Mouse (Mus musculus) lung, embryonic 15.5 days (tissue): ENCODE measurements around the gene Itpkb. TPM values are rescaled to one million over a fixed set of nuclear protein-coding genes. Genes with fewer than 3 reads are reported as not detected.
A peak's percentile ranks its signal among the peaks of the same experiment; 100 is the strongest.

Experiments
- ATAC-seq: fragments of 200-750 bp; cut with Nextera tagmentation; 2 replicates; pipeline ENCODE4 v1.8.0; 2017; ENCODE audit warnings: moderate number of reproducible peaks, borderline replicate concordance; ENCODE audit not compliant: low FRiP score, low TSS enrichment; ENCODE audit errors: extremely low read depth
- H3K27ac ChIP-seq: fragments of 300-500 bp; sonication (generic); 2 replicates; pipeline ENCODE4 v1.5.1; 2015; ENCODE audit warnings: moderate library complexity, mild to moderate bottlenecking, inconsistent platforms
- H3K27me3 ChIP-seq: fragments of 300-500 bp; sonication (generic); 2 replicates; pipeline ENCODE4 v1.6.1; 2015; ENCODE audit warnings: inconsistent platforms
- H3K36me3 ChIP-seq: fragments of 300-500 bp; sonication (generic); 2 replicates; pipeline ENCODE4 v1.6.1; 2015; ENCODE audit warnings: inconsistent platforms
- H3K4me1 ChIP-seq: fragments of 300-500 bp; sonication (generic); 2 replicates; pipeline ENCODE4 v1.6.1; 2015; ENCODE audit warnings: inconsistent platforms
- H3K4me2 ChIP-seq: fragments of 300-500 bp; sonication (generic); 2 replicates; pipeline ENCODE4 v1.6.1; 2015; ENCODE audit warnings: inconsistent platforms, mild to moderate bottlenecking, moderate library complexity
- H3K4me3 ChIP-seq: fragments of 300-500 bp; sonication (generic); 2 replicates; pipeline ENCODE4 v1.5.1; 2015; ENCODE audit warnings: mild to moderate bottlenecking, inconsistent platforms
- H3K9ac ChIP-seq: fragments of 300-500 bp; sonication (generic); 2 replicates; pipeline ENCODE4 v1.6.1; 2015; ENCODE audit warnings: inconsistent platforms
- H3K9me3 ChIP-seq: fragments of 300-500 bp; sonication (generic); 2 replicates; pipeline ENCODE4 v1.6.1; 2016; ENCODE audit warnings: inconsistent platforms
- WGBS: fragments of 180-500 bp; shearing (Covaris S2); methylation state at CpG from one replicate; pipeline ENCODE4 v1.1.7; 2015; 5-methylcytosine and 5-hydroxymethylcytosine counted together
- polyA plus RNA-seq: library from polyadenylated mRNA; unstranded; fragments of >200 nt; fragmentation: Nextera tagmentation; extraction: Ambion mirVana; gene quantifications from 2 replicates; pipeline ENCODE4 v1.2.1, GENCODE M21; 2015

The Itpkb gene
- polyA plus RNA-seq, 1 experiment from 2014 or later, result 10.9 TPM

DNA sequence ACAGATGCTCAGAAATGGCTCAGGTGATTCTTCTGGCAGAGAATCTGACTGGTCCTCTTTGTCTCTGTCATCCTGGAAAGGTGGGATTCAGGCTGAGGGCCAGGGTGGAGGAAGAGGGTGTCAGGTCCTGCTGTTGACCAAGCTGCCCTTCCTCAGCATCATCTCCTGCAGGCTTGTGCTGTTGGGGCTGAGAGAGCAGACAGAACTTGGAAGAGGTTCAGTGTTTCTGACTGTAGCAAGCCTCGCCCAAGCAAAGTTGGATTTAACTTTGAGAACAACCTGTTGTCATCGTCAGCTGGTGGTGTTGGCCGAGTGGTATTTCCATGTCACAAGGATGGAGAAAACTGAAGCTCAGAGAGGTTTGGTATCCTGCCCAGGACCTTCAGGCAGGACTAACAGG is 74.4 kb downstream of the Itpkb start:
- Histone ChIP-seq H3K4me3 (no peak overlapping the region), H3K9ac (no peak overlapping the region), H3K4me2 (peak overlapping the region; percentile 36), H3K27ac (peak overlapping the region; percentile 95), H3K9me3 (no peaks in the 10 kb centered on the region), H3K4me1 (peaks cover 96% of the 10 kb centered on the region), H3K36me3 (no peaks in the 10 kb centered on the region), H3K27me3 (no peaks in the 10 kb centered on the region)
- 77% methylated on average over 3 of the region's 3 CpGs for WGBS
- ATAC-seq, result no peak

DNA sequence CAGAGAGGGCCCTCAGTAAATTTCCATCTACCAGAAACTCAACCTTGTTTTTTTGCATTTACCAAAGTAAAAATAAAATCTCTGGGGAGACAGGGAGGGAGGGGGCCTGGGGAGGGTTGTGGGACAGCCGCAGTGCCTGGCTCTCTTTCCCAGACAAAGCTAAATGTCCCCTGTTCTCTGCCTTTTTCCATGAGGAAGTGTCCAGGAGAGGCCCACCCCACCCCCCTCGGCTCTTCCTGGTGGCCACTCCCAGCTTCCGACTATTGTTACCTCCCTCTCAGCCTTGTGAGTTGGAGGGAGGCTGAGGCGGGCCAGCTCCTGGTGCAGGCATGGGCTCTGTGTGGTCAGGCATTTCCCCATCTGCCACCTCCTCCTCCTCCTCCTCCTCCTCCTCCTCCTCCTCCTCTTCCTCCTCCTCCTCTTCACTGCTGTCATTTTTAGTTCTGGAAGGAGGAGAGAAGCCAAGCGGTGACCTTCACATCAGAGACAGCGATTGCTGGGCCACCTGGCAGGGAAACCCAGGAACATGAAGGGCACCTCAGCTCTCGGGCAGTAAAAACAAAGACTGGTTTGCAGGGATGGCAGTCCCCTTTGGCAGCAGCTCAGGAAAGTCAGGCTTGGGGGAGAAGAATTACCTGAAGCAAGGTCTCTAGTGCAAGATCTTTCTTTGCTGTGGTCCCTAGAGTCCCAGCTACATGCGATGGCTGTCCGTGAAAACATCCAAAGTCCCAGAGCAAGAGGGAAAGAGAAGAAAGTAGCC is 75.5 kb downstream of the Itpkb start:
- H3K36me3 ChIP-seq, result no peaks in the 10 kb centered on the region
- H3K27me3 ChIP-seq, result no peaks in the 10 kb centered on the region
- H3K4me3 ChIP-seq, result no peak overlapping the region
- H3K4me2 ChIP-seq, result no peak overlapping the region
- ATAC-seq, result no peak
- no peak overlapping the region for H3K9ac ChIP-seq
- H3K9me3 ChIP-seq, result no peaks in the 10 kb centered on the region
- 75% methylated on average over 9 of the region's 9 CpGs for WGBS
- H3K27ac ChIP-seq, result peak overlapping the region; percentile 95
- H3K4me1 ChIP-seq, result peaks cover 86% of the 10 kb centered on the region

DNA sequence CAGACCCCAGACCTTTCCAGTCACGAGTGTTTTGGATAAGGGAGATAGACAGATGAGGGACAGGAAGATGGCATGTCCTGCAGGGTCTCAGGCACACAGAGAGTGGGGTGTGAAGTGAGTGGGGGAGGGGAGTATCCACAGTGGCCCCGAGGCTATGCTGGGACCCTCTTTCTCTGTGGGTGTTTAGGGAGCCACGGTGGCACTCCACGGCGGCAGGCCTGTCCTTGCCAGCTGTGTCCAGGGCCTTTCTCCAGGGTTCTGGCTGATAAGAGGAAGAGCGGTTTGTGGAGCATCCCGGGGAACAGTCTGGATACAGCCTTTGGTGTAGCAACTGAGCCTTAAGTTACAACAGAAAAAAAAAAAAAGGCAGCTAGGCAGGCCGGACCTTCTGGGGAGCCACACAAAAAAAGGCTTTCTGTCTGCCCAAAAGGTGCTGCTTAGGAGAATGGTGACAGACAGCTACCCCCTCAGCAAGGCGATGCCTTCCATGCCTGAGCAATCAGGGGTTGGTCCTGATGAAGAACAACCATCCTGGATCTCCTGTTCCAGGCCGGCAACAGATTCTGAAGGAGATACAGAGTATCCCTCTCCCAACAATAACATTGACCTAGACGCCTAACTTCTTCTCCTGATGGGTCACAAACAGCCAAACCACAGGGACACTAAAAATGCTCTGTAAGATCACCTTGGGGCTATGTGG is 76.2 kb downstream of the Itpkb start:
- WGBS, result 67% methylated on average over 11 of the region's 11 CpGs
- no peak overlapping the region for H3K4me3 ChIP-seq

DNA sequence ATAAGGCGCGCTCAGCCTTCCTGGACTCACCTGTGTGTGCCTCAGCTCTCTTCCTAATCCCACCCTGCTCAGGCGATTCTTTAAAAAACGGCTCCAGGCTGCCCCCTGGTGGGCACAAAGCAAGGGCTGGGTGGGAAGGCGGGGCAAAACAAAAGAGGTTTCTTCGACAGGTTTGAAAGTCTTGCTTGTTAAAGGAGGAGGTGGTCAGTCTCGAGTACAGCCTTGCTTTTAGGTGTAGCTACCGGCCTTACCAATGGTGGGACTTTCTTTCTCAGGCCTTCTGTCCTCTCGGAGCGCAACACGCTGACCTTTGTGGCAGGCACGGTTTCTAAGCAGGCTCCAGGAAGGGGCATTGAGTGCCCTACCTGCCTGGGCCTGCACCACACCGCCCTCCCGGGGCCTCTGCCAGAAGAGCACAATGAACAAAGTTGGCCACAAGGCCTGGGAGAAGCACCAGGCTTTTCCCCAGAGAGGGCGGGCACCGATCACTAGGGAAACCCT is 76.9 kb downstream of the Itpkb start:
- peak overlapping the region; percentile 6; the same call in 1 of the 2 replicates for H3K4me3 ChIP-seq

More for the DNA sequence above, 76.2 kb downstream of the Itpkb start:
- Histone ChIP-seq H3K27ac (peak overlapping the region; percentile 62), H3K27me3 (no peaks in the 10 kb centered on the region), H3K9ac (no peak overlapping the region), H3K9me3 (no peaks in the 10 kb centered on the region), H3K36me3 (no peaks in the 10 kb centered on the region), H3K4me1 (peaks cover 79% of the 10 kb centered on the region), H3K4me2 (no peak overlapping the region)
- ATAC-seq, result no peak

DNA sequence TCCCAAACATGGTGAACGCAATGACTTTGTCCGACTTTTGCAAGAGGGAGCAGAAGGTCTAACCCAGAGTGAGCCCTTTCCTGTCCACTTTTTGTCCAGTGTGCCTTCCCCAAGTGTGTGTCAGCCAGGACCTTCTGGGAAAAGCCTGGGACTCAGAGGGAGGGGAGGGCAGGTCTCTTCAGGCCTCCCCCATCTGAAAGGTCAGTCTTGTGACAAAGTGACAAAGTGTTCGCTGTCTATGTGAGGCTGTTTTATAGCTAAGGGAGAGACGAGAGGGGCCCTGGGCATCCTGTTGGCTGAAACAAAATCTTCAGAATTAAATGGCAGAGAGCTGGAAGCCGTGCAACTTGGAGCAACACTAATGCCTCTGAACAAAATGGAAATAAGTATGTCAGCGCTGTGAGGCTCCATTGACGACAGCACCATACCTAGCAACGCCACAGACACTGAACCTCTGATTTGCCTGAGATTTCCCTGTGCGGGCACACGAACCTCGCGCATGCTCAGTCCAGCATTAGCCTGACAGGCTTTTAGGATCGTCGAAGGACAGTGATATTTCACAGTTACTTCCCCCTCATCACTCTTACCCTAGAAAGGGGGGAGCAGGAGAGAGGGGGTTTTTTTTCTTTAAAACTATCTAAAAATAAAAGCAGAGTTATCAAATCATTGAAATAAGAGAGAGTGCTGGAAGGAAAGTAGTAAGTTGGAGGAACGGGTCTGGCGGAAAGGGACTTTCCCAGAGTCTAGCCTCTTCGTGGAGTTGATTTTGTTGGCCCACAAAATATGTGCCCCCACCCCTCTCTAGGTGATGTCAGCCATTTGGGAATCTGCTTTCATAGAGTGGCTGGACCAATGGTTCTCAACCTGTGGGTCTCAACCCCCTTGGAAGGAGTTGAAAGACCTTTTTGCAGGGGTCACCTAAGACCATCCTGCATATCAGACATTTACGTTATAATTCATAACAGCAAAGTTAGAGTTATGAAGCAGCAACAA is 77.7 kb downstream of the Itpkb start:
- Histone ChIP-seq H3K4me3 (no peak overlapping the region), H3K4me2 (no peak overlapping the region), H3K27me3 (no peaks in the 10 kb centered on the region), H3K27ac (peak overlapping the region; percentile 62), H3K9me3 (no peaks in the 10 kb centered on the region), H3K36me3 (no peaks in the 10 kb centered on the region), H3K4me1 (peaks cover 63% of the 10 kb centered on the region), H3K9ac (no peak overlapping the region)
- 69% methylated on average over 18 of the region's 18 CpGs for WGBS
- no peak for ATAC-seq

More for the DNA sequence above, 76.9 kb downstream of the Itpkb start:
- H3K9ac ChIP-seq, result peak overlapping the region; percentile 27
- WGBS, result 16% methylated on average over 16 of the region's 16 CpGs
- H3K4me1 ChIP-seq, result peaks cover 72% of the 10 kb centered on the region
- H3K36me3 ChIP-seq, result no peaks in the 10 kb centered on the region
- H3K27ac ChIP-seq, result peak overlapping the region; percentile 62
- no peaks in the 10 kb centered on the region for H3K27me3 ChIP-seq
- ATAC-seq, result peak; percentile 35; the same call in 1 of the 2 replicates
- peak overlapping the region; percentile 43 for H3K4me2 ChIP-seq
- H3K9me3 ChIP-seq, result no peaks in the 10 kb centered on the region

DNA sequence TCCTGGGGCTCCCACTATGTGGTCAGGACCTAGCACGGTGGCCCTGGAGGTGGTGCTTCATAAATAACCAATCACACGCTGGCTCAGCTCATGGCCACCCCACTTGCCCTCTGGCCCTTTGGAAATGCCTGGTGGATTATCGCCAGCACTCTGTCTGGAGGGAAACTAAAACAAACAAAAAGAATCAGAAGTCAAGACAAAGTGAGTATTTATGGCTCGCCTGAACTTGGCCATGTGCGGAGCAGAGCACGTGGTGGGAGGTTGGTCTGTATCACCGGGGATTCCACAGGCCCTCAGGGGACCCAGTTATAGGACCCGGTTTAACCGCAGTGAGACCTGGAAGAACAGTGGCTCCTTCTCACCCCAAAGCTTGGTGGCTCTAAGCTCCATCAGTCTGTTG is 78.5 kb downstream of the Itpkb start:
- Histone ChIP-seq H3K9me3 (no peaks in the 10 kb centered on the region), H3K36me3 (no peaks in the 10 kb centered on the region; the same call in 1 of the 2 replicates), H3K27me3 (no peaks in the 10 kb centered on the region), H3K9ac (no peak overlapping the region), H3K4me3 (no peak overlapping the region), H3K4me1 (peaks cover 55% of the 10 kb centered on the region), H3K4me2 (no peak overlapping the region), H3K27ac (peak overlapping the region; percentile 45; the same call in 1 of the 2 replicates)
- 25% methylated on average over 9 of the region's 9 CpGs for WGBS
- no peak for ATAC-seq

DNA sequence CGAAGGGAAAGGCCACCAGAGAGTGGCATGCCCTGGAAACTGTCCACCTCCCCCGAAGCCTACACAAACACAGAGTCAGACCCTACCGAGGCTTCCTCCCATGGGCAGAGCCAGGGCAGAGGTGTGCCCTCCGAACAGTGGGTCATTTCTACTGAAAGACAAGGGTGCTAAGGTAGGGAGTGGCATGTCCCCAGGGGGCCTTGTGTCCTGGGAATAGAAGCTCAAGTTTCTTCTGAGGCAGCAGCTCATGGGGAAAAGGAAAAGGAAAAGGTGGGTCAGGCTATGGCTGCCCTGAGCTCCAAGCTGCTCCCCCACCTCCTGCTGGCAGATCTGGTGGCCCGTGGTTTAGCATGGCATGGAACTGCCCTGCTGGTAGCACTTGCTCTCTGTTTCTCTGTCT is 79.5 kb downstream of the Itpkb start:
- Histone ChIP-seq H3K4me3 (no peak overlapping the region), H3K4me2 (no peak overlapping the region), H3K9me3 (no peaks in the 10 kb centered on the region), H3K27ac (no peak overlapping the region), H3K9ac (no peak overlapping the region; the same call in 1 of the 2 replicates), H3K36me3 (peaks cover 4% of the 10 kb centered on the region; the same call in 1 of the 2 replicates), H3K27me3 (no peaks in the 10 kb centered on the region), H3K4me1 (peaks cover 46% of the 10 kb centered on the region)
- no peak for ATAC-seq
- 65% methylated on average over 5 of the region's 5 CpGs for WGBS

- Histone ChIP-seq H3K9ac (no peak overlapping the region), H3K9me3 (no peaks in the 10 kb centered on the region), H3K4me2 (no peak overlapping the region), H3K4me1 (peaks cover 41% of the 10 kb centered on the region), H3K4me3 (no peak overlapping the region), H3K27me3 (no peaks in the 10 kb centered on the region), H3K27ac (no peak overlapping the region), H3K36me3 (peaks cover 7% of the 10 kb centered on the region)
- 56% methylated on average over 7 of the region's 7 CpGs for WGBS
- no peak for ATAC-seq
Measured at GRCm38 (mm10) chr1:180410306-180410705, 80.0 kb downstream of the Itpkb start.

DNA sequence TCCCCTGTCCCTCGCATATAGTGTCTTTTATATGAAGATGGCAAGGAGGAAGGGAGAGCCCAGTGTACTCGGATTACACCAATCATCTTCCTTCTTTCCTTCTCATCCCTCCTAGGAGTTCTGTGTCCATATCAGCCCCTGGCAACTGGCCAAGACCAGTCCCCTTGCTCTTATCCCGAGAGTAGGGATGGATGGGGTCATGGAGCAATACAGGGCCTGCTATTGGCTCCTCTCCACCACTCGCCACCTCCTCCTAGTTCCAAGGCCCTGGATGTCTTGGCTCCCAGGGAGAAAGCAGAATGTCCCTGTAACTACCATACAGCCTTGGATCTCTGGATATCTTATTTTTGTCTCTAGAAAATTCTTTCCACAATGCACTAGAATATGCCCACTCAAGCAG is 84.8 kb downstream of the Itpkb start:
- Histone ChIP-seq H3K9me3 (no peaks in the 10 kb centered on the region), H3K27ac (no peak overlapping the region), H3K9ac (no peak overlapping the region), H3K4me1 (no peaks in the 10 kb centered on the region), H3K27me3 (no peaks in the 10 kb centered on the region), H3K4me2 (no peak overlapping the region), H3K4me3 (no peak overlapping the region), H3K36me3 (peaks cover 30% of the 10 kb centered on the region)
- WGBS, result 38% methylated on average over 4 of the region's 4 CpGs
- ATAC-seq, result peak; percentile 40; the same call in 1 of the 2 replicates

DNA sequence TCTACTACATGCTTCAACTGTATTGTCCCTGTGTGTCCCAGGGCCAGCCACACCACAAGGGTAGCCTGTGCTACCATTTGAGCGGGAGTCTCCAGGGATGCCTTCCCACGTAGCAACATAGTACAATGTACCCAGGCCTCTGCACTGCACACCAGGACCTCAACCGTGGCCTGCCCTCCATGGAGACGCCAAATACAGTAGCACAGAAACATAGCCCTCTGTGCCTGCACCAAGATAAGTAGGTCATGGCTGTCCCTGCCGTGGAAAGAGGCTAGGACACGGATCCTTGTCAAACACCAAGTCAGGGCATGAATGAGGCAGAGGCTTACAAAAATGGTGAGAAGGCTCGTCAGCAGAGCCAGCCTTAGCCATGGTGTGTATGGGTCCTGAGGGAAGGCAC is 85.6 kb downstream of the Itpkb start:
- Histone ChIP-seq H3K4me1 (peaks cover 4% of the 10 kb centered on the region; the same call in 1 of the 2 replicates), H3K9me3 (no peaks in the 10 kb centered on the region), H3K27me3 (no peaks in the 10 kb centered on the region), H3K36me3 (peaks cover 35% of the 10 kb centered on the region), H3K27ac (no peak overlapping the region), H3K9ac (no peak overlapping the region), H3K4me3 (no peak overlapping the region), H3K4me2 (no peak overlapping the region)
- ATAC-seq, result no peak
- 88% methylated on average over 7 of the region's 7 CpGs for WGBS

DNA sequence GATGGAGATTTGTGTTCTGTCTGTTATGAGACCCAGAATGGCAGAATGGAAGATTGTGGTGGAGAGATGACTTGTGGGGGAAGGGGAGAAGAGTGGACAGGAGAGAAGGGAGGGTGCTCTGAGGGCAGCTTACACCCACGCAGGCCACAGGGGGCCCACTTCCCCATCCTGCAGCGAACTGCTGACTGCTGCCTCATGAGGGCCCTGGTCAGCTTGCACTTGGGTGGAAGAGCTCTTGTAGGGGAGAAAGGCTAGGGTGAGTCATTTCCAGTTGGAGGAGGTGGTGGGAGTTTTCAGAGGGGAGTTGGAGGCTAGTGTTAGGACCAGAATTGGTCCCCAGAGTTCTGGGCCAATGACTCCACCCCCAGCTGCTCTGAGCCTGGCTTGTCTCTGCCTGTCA is 86.8 kb downstream of the Itpkb start:
- ATAC-seq, result no peak
- H3K9ac ChIP-seq, result no peak overlapping the region
- no peak overlapping the region for H3K4me3 ChIP-seq
- no peak overlapping the region for H3K27ac ChIP-seq
- no peak overlapping the region for H3K4me2 ChIP-seq
- no peaks in the 10 kb centered on the region for H3K27me3 ChIP-seq
- H3K4me1 ChIP-seq, result peaks cover 17% of the 10 kb centered on the region
- H3K9me3 ChIP-seq, result no peaks in the 10 kb centered on the region
- WGBS, result 53% methylated on average over 2 of the region's 2 CpGs
- peaks cover 35% of the 10 kb centered on the region for H3K36me3 ChIP-seq
